Mouse (Mus musculus) heart, postnatal 0 days (tissue): Measurements from ENCODE around the gene Sit1.

Experiments used
- CTCF ChIP-seq: IDR thresholded peaks from 2 replicates; pipeline ENCODE4 v1.5.1; 2016; ENCODE audit warnings: antibody characterized with exemption, control low read depth, low read depth
- EP300 ChIP-seq: IDR thresholded peaks from 2 replicates; pipeline ENCODE4 v1.6.1; 2016; ENCODE audit warnings: antibody characterized with exemption, low read depth

- TF ChIP-seq CTCF (no peak), EP300 (no peak)
Observed at GRCm38 (mm10) chr4:43499407-43500333, 16.1 kb upstream of the Sit1 start, which contains the start of gene Arhgef39.
